Mouse (Mus musculus) embryo, embryonic 9.5 days (tissue): Measurements from ENCODE around the gene Pax5.
A peak's percentile ranks its signal among the peaks of the same experiment; 100 is the strongest.
"Not testable (repeated sequence)": the region's sequence is repeated elsewhere in the genome, so short reads cannot be mapped to it uniquely, and the experiment has no call there.

ENCODE experiments used
- DNase-seq: peaks from one replicate; pipeline ENCODE4 v3.0.0-alpha.2; 2017; ENCODE audit errors: extremely low spot score

Gene Pax5

GRCm38 (mm10) chr4:44709740-44710700, at the start of gene Pax5:
Pax5 (minus strand) TSS chr4:44710487.
- DNase-seq = no peak

GRCm38 (mm10) chr4:44757131-44757530, 46.8 kb upstream of the Pax5 start:
- not testable (repeated sequence) for DNase-seq

GRCm38 (mm10) chr4:44756134-44756951, 46.1 kb upstream of the Pax5 start:
- DNase-seq = peak; percentile 94

GRCm38 (mm10) chr4:44755553-44756133, 45.4 kb upstream of the Pax5 start, which contains the start of gene Zcchc7:
Zcchc7 (plus strand) TSS chr4:44755877.
- no peak for DNase-seq

- no peak for DNase-seq
These were observed 30.2 kb upstream of the Pax5 start for GRCm38 (mm10) chr4:44740471-44740870.

- no peak for DNase-seq
These were observed 10.9 kb upstream of the Pax5 start for GRCm38 (mm10) chr4:44721237-44721636.

GRCm38 (mm10) chr4:44720046-44720445, 9.8 kb upstream of the Pax5 start:
- no peak for DNase-seq

GRCm38 (mm10) chr4:44717676-44718075, 7.4 kb upstream of the Pax5 start:
- no peak for DNase-seq

- DNase-seq = no peak
These were observed 6.1 kb upstream of the Pax5 start for GRCm38 (mm10) chr4:44716391-44716790.

- DNase-seq = no peak
These were observed 5.4 kb upstream of the Pax5 start for GRCm38 (mm10) chr4:44715621-44716160.

GRCm38 (mm10) chr4:44714111-44714621, 3.9 kb upstream of the Pax5 start:
- peak; percentile 53 for DNase-seq

GRCm38 (mm10) chr4:44713554-44714051, 3.3 kb upstream of the Pax5 start:
- no peak for DNase-seq

GRCm38 (mm10) chr4:44712786-44713553, 2.7 kb upstream of the Pax5 start:
- DNase-seq = peak; percentile 58

GRCm38 (mm10) chr4:44712051-44712700, 1.9 kb upstream of the Pax5 start:
- peak; percentile 71 for DNase-seq

GRCm38 (mm10) chr4:44711136-44711900, 1.0 kb upstream of the Pax5 start:
- DNase-seq = no peak

- DNase-seq = peak; percentile 59
These were observed 412 bp upstream of the Pax5 start for GRCm38 (mm10) chr4:44710701-44711097.

- no peak for DNase-seq
These were observed 1.1 kb downstream of the Pax5 start for GRCm38 (mm10) chr4:44709091-44709695.

- DNase-seq = no peak
These were observed 2.0 kb downstream of the Pax5 start for GRCm38 (mm10) chr4:44708311-44708710.

GRCm38 (mm10) chr4:44706865-44707264, 3.4 kb downstream of the Pax5 start:
- no peak for DNase-seq
